Mouse (Mus musculus): ENCODE results near the gene Shd.

GRCm38 (mm10) chr17:55956591-55956990 is 13.7 kb upstream of the Shd start:
- TF ChIP-seq POLR2A (IDR thresholded peaks at IDR 0.05; ENCODE audit: control insufficient read depth in 1 of 2, insufficient read depth in 1 of 2, low read depth in 1 of 2, low read length in 2 of 2, poor library complexity in 1 of 2) = no peak
- TF ChIP-seq E2F4 (IDR thresholded peaks at IDR 0.05; ENCODE audit: borderline replicate concordance, low read depth, low read length) = no peak
